Mouse (Mus musculus): ENCODE results near the gene Leo1. TPM values are rescaled to one million over a fixed set of nuclear protein-coding genes. Genes with fewer than 3 reads are reported as not detected.
A peak's percentile ranks its signal among the peaks of the same experiment; 100 is the strongest.

The Leo1 gene
- polyA plus RNA-seq, 1 experiment from 2014 or later: 46.5 TPM

DNA sequence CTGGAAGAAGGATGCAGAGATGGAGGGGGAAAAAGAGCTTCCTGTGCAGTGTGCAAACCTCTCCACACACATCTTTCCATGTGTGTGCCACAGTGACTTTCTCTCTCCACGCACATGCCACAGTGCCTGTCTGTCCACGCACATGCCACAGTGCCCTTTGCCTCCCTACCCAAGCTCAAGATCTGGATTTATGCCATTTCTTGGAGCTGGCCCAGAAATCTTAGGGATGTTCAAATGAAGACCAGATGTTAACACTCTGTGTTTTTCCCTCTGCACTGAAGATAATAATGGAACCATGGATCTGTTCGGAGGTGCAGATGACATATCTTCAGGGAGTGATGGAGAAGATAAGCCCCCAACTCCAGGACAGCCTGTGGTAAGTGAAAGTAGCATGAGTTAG, 6.7 kb downstream of the Leo1 start:
- WGBS: 77% methylated on average over 3 of the region's 3 CpGs
- Histone ChIP-seq H3K9me3 (no peaks in the 10 kb centered on the region), H3K4me2 (replicated peaks) (no peak overlapping the region), H3K4me1 (peaks cover 2% of the 10 kb centered on the region), H3K9ac (no peak overlapping the region), H3K36me3 (peaks cover 77% of the 10 kb centered on the region), H3K27ac (no peak overlapping the region), H3K27me3 (no peaks in the 10 kb centered on the region), H3K4me3 (no peak overlapping the region)
- ATAC-seq (ENCODE audit: low FRiP score, low read depth): no peak; the same call in 1 of the 2 replicates

DNA sequence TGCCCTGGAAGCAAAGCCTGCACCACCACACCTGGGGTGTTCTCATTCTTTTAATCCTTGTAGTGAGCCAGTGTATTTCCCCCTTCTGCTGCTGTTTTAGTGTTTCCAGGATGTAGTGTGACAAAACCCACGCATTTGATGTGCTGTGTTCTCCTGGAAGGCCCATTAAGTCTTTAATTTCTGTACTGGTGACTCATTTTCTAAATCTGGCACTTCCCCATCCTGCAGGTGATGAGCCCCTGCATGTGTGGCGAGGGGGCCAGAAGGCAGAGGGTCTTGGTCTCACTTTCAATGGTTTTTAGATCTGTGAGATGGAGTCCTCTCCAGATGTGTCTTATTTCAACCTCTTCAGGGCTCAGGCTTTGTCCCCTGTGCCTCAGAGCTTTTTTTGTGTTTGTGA, 12.7 kb downstream of the Leo1 start:
- Histone ChIP-seq H3K4me2 (replicated peaks) (no peak overlapping the region), H3K9me3 (no peaks in the 10 kb centered on the region), H3K9ac (no peak overlapping the region), H3K27ac (no peak overlapping the region), H3K4me1 (no peaks in the 10 kb centered on the region), H3K27me3 (no peaks in the 10 kb centered on the region), H3K36me3 (peaks cover 91% of the 10 kb centered on the region), H3K4me3 (no peak overlapping the region)
- WGBS: 85% methylated on average over 2 of the region's 2 CpGs
- ATAC-seq (ENCODE audit: low FRiP score, low read depth): no peak

DNA sequence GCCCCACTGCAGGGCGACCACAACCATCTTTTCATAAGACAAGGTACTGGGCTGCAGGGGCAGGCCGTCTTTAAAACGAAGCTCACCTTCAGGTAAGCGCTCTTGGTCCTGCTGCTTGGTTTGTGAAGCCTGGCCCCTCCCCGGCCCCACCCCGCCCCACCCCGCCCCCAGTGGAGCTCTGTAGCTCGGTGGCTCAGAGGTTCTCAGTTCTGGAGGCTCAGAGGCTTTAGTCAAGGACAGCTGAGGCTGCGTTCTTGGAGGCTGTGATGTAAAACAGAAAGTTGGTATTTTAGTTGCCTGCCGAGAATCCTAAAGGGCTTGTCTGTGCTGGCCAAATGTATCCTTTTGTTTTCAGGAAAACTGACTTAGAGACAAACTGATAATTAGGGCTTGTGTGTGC, 14.4 kb downstream of the Leo1 start:
- no peaks in the 10 kb centered on the region for H3K9me3 ChIP-seq
- no peak overlapping the region for H3K4me2 ChIP-seq (replicated peaks)
- no peak overlapping the region for H3K4me3 ChIP-seq
- H3K4me1 ChIP-seq: no peaks in the 10 kb centered on the region
- no peak overlapping the region for H3K27ac ChIP-seq
- no peak for ATAC-seq (ENCODE audit: low FRiP score, low read depth)
- 72% methylated on average over 10 of the region's 10 CpGs for WGBS
- no peak overlapping the region for H3K9ac ChIP-seq
- H3K27me3 ChIP-seq: no peaks in the 10 kb centered on the region
- peaks cover 96% of the 10 kb centered on the region for H3K36me3 ChIP-seq

DNA sequence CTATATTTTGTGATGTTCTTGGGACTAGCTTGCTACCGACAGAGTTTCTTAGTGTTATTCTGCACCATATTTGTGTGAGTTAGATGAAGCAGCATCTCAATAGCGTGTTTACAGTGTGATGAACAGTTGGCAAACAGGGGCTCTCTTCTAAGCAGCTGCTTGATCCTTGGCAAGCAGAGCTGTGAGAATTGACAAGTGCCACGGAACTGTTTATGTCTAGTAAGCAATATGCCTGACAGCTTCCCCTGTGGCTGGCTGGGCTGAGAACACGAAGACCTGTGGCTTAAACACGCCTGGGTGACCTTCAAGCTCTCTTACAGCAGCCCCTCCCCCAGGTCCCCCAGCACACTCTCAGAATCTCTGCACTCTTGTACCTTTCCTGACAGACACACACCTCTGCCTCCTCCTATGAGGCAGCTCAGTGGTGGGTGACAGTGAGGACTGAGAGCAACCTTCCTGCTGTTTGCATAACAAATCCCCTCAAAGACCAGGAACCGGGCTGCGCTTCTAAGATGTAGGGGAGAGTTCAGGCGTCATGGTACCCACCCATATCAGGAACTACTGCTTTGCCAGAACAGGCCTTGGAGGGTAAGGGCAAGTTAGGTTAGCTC, 21.8 kb downstream of the Leo1 start:
- H3K4me2 ChIP-seq (replicated peaks): no peak overlapping the region
- H3K9ac ChIP-seq: no peak overlapping the region
- H3K4me1 ChIP-seq: no peaks in the 10 kb centered on the region
- H3K9me3 ChIP-seq: no peaks in the 10 kb centered on the region
- no peak overlapping the region for H3K27ac ChIP-seq
- WGBS: 87% methylated on average over 8 of the region's 8 CpGs
- ATAC-seq (ENCODE audit: low FRiP score, low read depth): no peak
- no peaks in the 10 kb centered on the region for H3K27me3 ChIP-seq
- H3K4me3 ChIP-seq: no peak overlapping the region
- H3K36me3 ChIP-seq: peaks cover 95% of the 10 kb centered on the region

DNA sequence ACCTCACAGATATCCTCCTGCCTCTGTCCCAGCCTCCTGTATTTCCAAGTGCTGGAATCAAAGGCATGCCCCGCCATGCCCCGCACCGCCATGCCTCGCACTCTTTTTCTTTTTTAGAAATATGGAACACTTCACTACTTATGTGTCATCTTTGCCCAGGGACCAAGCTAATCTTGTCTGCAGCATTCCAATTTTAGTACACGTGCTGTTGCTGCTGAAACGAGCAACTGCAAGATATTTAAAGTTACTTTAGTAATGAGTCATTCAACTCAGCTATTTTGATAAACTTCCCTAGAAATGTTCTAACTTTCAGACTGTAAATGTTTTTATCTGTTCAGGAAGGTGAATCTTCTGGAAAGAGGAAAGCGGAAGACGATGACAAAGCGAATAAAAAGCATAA, 24.5 kb downstream of the Leo1 start:
- H3K4me2 ChIP-seq (replicated peaks): no peak overlapping the region
- no peak overlapping the region for H3K4me3 ChIP-seq
- no peak for ATAC-seq (ENCODE audit: low FRiP score, low read depth)
- no peaks in the 10 kb centered on the region for H3K4me1 ChIP-seq
- H3K36me3 ChIP-seq: peaks cover 77% of the 10 kb centered on the region
- no peaks in the 10 kb centered on the region for H3K9me3 ChIP-seq
- H3K27ac ChIP-seq: no peak overlapping the region
- WGBS: 94% methylated on average over 9 of the region's 9 CpGs
- no peak overlapping the region for H3K9ac ChIP-seq
- H3K27me3 ChIP-seq: no peaks in the 10 kb centered on the region

DNA sequence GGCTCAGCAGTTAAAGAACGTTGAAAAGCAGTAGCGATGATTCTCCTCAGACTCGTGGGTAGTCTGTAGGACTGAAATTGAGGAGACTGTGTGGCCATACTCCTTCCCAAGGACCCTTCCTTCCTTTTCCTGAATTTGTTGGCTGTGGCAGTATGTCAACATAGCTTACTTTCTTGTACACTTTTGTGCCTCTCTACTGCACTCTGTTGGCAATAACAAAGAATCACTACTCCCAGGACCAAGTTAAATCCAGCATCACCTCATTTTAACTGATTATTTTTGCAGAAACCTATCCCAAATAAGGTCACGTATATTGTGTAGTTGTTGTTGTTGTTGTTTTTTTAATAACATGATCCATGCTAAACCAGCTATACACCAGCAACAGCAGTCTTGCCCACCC, 25.3 kb downstream of the Leo1 start:
- WGBS: 90% methylated on average over 4 of the region's 4 CpGs
- Histone ChIP-seq H3K4me3 (no peak overlapping the region), H3K36me3 (peaks cover 77% of the 10 kb centered on the region), H3K4me1 (no peaks in the 10 kb centered on the region), H3K9me3 (no peaks in the 10 kb centered on the region), H3K4me2 (replicated peaks) (no peak overlapping the region), H3K9ac (no peak overlapping the region), H3K27me3 (no peaks in the 10 kb centered on the region), H3K27ac (no peak overlapping the region)
- ATAC-seq (ENCODE audit: low FRiP score, low read depth): no peak

DNA sequence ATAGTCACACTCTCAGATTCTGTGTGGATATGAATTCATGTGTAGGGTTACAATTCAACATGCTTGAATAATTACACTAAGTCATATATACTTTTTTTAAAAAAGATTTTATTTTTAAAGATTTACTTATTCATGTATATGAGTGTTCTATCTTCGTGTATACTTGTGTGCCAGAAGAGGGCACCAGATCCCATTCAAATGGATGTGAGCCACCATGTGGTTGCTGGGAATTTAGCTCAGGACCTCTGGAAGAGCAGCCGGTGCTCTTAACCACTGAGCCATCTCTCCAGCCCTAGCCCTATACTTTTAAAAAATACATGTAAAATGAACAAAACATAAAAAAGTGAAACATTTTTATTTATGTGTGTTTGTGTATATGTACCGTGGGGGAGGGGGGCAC, 26.3 kb downstream of the Leo1 start:
- no peak overlapping the region for H3K4me3 ChIP-seq
- H3K27ac ChIP-seq: no peak overlapping the region
- no peaks in the 10 kb centered on the region for H3K27me3 ChIP-seq
- peaks cover 73% of the 10 kb centered on the region for H3K36me3 ChIP-seq
- no peak overlapping the region for H3K9ac ChIP-seq
- H3K9me3 ChIP-seq: no peaks in the 10 kb centered on the region
- ATAC-seq (ENCODE audit: low FRiP score, low read depth): no peak
- WGBS: 95% methylated on average over 3 of the region's 3 CpGs
- no peaks in the 10 kb centered on the region for H3K4me1 ChIP-seq
- H3K4me2 ChIP-seq (replicated peaks): no peak overlapping the region

DNA sequence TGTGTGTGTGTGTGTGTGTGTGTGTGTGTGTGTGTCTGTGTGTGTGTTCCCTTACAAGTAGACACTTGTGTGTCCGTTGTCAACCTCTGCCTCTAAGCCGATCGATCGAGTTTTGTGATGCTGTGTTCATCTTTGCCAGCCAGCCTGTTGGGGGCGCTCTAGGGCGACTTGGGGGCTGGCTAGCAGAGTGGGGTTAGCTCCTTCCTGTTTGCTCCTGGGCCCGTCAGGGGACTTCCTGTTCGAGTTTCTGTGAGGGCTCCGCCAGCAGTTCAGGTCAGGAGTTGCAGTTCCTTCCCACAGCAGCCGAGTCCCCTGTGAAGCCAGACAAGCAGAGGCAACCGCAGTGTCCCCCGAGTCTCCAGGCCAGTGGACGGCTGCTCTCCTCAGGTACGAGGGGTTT, 27.0 kb downstream of the Leo1 start:
- H3K27ac ChIP-seq: no peak overlapping the region
- H3K36me3 ChIP-seq: peaks cover 71% of the 10 kb centered on the region
- H3K4me2 ChIP-seq (replicated peaks): no peak overlapping the region
- H3K27me3 ChIP-seq: no peaks in the 10 kb centered on the region
- H3K9me3 ChIP-seq: no peaks in the 10 kb centered on the region
- no peak overlapping the region for H3K4me3 ChIP-seq
- H3K9ac ChIP-seq: no peak overlapping the region
- no peaks in the 10 kb centered on the region for H3K4me1 ChIP-seq
- 80% methylated on average over 14 of the region's 14 CpGs for WGBS
- no peak for ATAC-seq (ENCODE audit: low FRiP score, low read depth)

DNA sequence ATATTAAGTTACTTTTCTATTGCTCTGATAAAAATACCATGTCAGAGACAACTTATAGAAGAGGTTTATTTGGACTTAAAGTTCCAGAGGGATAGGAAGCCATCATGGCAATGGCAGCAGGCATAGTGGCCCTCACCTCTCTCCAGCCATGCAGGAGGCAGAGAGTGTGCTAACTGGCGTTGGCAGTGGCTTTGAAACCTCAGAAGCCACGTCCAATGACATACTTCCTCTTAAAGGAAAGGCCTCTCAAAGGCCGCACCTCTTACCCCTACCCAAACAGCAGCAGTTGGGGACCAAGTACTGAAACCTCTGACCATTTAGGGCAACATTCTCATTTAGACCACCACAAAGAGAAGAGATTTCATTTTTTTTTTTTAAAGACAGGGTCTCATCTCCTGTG, 35.9 kb downstream of the Leo1 start:
- H3K27ac ChIP-seq: no peak overlapping the region
- no peak overlapping the region for H3K9ac ChIP-seq
- H3K36me3 ChIP-seq: peaks cover 15% of the 10 kb centered on the region
- H3K27me3 ChIP-seq: no peaks in the 10 kb centered on the region
- H3K4me1 ChIP-seq: 0 out of 2 replicates have a peak, but pooled peaks cover 7% of the 10 kb centered on the region
- no peak overlapping the region for H3K4me3 ChIP-seq
- ATAC-seq (ENCODE audit: low FRiP score, low read depth): no peak
- H3K4me2 ChIP-seq (replicated peaks): no peak overlapping the region
- WGBS: 74% methylated on average over 3 of the region's 3 CpGs
- no peaks in the 10 kb centered on the region for H3K9me3 ChIP-seq

DNA sequence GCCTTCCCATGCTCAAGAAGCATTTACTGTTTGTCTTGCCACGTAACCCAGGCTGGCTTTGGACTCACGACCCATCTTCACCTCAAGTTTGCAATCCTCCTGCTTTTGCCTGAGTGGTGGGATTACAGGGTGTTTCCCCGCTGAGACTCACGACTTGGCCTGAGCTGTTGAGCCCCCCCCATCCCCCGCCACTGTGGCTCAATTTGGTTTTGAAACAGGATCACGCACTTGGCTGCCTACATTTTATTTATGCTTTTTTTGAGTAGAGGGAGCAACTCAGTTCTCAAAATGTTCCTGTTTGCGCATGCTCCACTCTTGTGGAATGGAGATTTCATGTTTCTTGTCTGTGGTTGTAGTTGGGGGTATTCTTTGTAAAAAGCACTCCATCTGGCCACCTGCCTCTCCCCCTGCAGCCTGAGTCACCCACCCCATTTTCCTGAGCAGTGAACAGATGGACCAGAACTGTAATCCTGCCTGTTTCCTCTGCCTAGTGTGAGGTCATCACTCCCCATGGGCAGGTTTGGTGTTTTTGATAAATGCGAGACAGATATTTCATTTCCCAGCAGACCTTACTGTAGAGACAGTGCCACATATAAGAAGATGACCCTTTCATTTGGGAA, 37.9 kb downstream of the Leo1 start:
- Histone ChIP-seq H3K27ac (peak overlapping the region; percentile 28; the same call in 1 of the 2 replicates), H3K4me1 (0 out of 2 replicates have a peak, but pooled peaks cover 7% of the 10 kb centered on the region), H3K27me3 (no peaks in the 10 kb centered on the region), H3K9ac (no peak overlapping the region), H3K4me3 (no peak overlapping the region), H3K4me2 (replicated peaks) (no peak overlapping the region), H3K9me3 (no peaks in the 10 kb centered on the region), H3K36me3 (peaks cover 2% of the 10 kb centered on the region; the same call in 1 of the 2 replicates)
- no peak for ATAC-seq (ENCODE audit: low FRiP score, low read depth)
- 57% methylated on average over 8 of the region's 8 CpGs for WGBS

DNA sequence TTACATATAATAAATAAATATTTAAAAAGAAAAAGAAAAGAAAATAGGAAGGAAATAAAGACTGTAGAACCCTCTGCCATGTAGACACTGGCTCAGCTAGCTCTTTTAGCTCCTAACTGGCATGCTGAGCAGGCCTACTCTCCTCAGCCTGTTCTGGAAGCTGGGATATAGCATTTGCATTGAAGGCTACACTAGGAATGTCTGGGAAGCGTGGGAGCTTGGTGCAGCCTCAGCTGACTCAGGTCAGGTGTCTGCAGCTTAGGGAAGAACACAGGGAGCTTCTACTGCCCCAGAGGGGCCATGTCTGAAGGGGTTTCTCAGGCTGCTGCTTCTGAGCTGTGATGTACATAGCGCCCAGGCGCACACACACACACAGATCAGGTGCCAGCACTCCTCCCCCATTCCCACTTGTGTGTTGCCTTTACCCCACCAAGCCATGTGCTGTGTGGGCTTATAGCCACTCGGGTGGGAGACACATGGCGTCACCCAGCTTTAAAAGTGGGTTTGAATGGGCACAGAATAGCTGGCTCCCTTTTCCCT, 39.3 kb downstream of the Leo1 start:
- no peak overlapping the region for H3K27ac ChIP-seq
- no peaks in the 10 kb centered on the region; the same call in 1 of the 2 replicates for H3K36me3 ChIP-seq
- WGBS: 87% methylated on average over 5 of the region's 5 CpGs
- no peaks in the 10 kb centered on the region for H3K27me3 ChIP-seq
- H3K4me1 ChIP-seq: 0 out of 2 replicates have a peak, but pooled peaks cover 10% of the 10 kb centered on the region
- no peaks in the 10 kb centered on the region for H3K9me3 ChIP-seq
- ATAC-seq (ENCODE audit: low FRiP score, low read depth): no peak
- no peak overlapping the region for H3K4me2 ChIP-seq (replicated peaks)
- no peak overlapping the region for H3K4me3 ChIP-seq
- no peak overlapping the region for H3K9ac ChIP-seq

DNA sequence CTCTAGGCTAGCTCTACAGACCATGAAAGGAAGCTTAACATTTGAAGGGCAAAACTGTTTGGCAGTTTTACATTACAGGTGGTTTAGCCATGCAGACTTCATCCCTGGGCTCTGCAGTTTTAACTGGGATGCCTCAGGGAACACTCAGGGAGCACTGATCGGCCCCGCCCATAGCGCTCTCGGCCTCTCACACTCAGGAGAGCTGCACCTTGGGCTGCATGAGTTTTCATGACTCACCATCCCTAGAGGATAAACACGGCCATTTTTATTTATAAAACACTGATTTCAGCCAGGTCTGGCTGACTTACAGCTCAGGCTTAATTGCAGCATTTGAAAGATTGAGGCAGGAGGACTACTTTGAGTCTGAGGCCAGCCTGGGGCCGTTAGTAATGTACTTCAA, 43.9 kb downstream of the Leo1 start:
- Histone ChIP-seq H3K4me1 (0 out of 2 replicates have a peak, but pooled peaks cover 3% of the 10 kb centered on the region), H3K27me3 (no peaks in the 10 kb centered on the region), H3K9ac (no peak overlapping the region), H3K4me3 (no peak overlapping the region), H3K36me3 (no peaks in the 10 kb centered on the region; the same call in 1 of the 2 replicates), H3K4me2 (replicated peaks) (no peak overlapping the region), H3K27ac (no peak overlapping the region), H3K9me3 (no peaks in the 10 kb centered on the region)
- 70% methylated on average over 6 of the region's 6 CpGs for WGBS
- no peak for ATAC-seq (ENCODE audit: low FRiP score, low read depth)
